Mouse (Mus musculus) limb, embryonic 12.5 days (tissue): Measurements from ENCODE around the gene Nap1l1. TPM values are rescaled to one million over a fixed set of nuclear protein-coding genes. Genes with fewer than 3 reads are reported as not detected.
"Not testable (repeated sequence)": the region's sequence is repeated elsewhere in the genome, so short reads cannot be mapped to it uniquely, and the experiment has no call there.

Experiments
- ATAC-seq: fragments of 200-750 bp; cut with Nextera tagmentation; 2 replicates; pipeline ENCODE4 v1.8.0; 2017; ENCODE audit warnings: low read depth, moderate TSS enrichment; ENCODE audit not compliant: insufficient number of reproducible peaks, insufficient read depth, low FRiP score, low TSS enrichment
- H3K27ac ChIP-seq: fragments of 300-500 bp; sonication (generic); 2 replicates; pipeline ENCODE4 v1.5.1; 2016; ENCODE audit warnings: mild to moderate bottlenecking, moderate library complexity
- H3K27me3 ChIP-seq: fragments of 300-500 bp; sonication (generic); 2 replicates; pipeline ENCODE4 v1.6.1; 2016; ENCODE audit warnings: mild to moderate bottlenecking, moderate library complexity
- H3K36me3 ChIP-seq: fragments of 300-500 bp; sonication (generic); 2 replicates; pipeline ENCODE4 v1.6.1; 2016; ENCODE audit warnings: mild to moderate bottlenecking, moderate library complexity
- H3K4me1 ChIP-seq: fragments of 300-500 bp; sonication (generic); replicated peaks from 2 replicates; pipeline ENCODE4 v1.6.1; 2016
- H3K4me2 ChIP-seq: fragments of 300-500 bp; sonication (generic); 2 replicates; pipeline ENCODE4 v1.6.1; 2016; ENCODE audit warnings: mild to moderate bottlenecking, moderate library complexity
- H3K4me3 ChIP-seq: fragments of 300-500 bp; sonication (generic); replicated peaks from 2 replicates; pipeline ENCODE4 v1.5.1; 2016; ENCODE audit warnings: mild to moderate bottlenecking
- H3K9ac ChIP-seq: fragments of 300-500 bp; sonication (generic); replicated peaks from 2 replicates; pipeline ENCODE4 v1.6.1; 2016; ENCODE audit warnings: mild to moderate bottlenecking, moderate library complexity
- H3K9me3 ChIP-seq: fragments of 300-500 bp; sonication (generic); 2 replicates; pipeline ENCODE4 v1.6.1; 2016; ENCODE audit warnings: mild to moderate bottlenecking, moderate library complexity
- WGBS: fragments of 180-500 bp; shearing (Covaris S2); methylation state at CpG from one replicate; pipeline ENCODE4 v1.1.7; 2016; 5-methylcytosine and 5-hydroxymethylcytosine counted together
- polyA plus RNA-seq: library from polyadenylated mRNA; unstranded; fragments of >200 nt; fragmentation: Nextera tagmentation; extraction: Ambion mirVana; gene quantifications from 2 replicates; pipeline ENCODE4 v1.2.1, GENCODE M21; 2016

Gene Nap1l1
- polyA plus RNA-seq, 1 experiment from 2014 or later = 314 TPM

GRCm38 (mm10) chr10:111482654-111483053, 9.6 kb downstream of the Nap1l1 start:
- Histone ChIP-seq H3K4me3 (no peak overlapping the region), H3K9ac (no peak overlapping the region), H3K9me3 (no peaks in the 10 kb centered on the region), H3K4me1 (0 out of 2 replicates have a peak, but pooled peaks cover 6% of the 10 kb centered on the region), H3K36me3 (peaks cover 79% of the 10 kb centered on the region), H3K4me2 (no peak overlapping the region), H3K27me3 (no peaks in the 10 kb centered on the region), H3K27ac (no peak overlapping the region)
- ATAC-seq = no peak
- WGBS = 94% methylated on average over 2 of the region's 2 CpGs

- peaks cover 86% of the 10 kb centered on the region for H3K36me3 ChIP-seq
- WGBS = 89% methylated on average over 5 of the region's 5 CpGs
- H3K9ac ChIP-seq = no peak overlapping the region
- H3K4me1 ChIP-seq = 0 out of 2 replicates have a peak, but pooled peaks cover 6% of the 10 kb centered on the region
- H3K4me2 ChIP-seq = no peak overlapping the region
- no peak for ATAC-seq
- no peak overlapping the region for H3K4me3 ChIP-seq
- H3K27ac ChIP-seq = no peak overlapping the region
- no peaks in the 10 kb centered on the region for H3K27me3 ChIP-seq
- H3K9me3 ChIP-seq = no peaks in the 10 kb centered on the region
These were observed 11.1 kb downstream of the Nap1l1 start for GRCm38 (mm10) chr10:111484079-111484478.

- ATAC-seq = no peak
- H3K27me3 ChIP-seq = no peaks in the 10 kb centered on the region
- H3K36me3 ChIP-seq = peaks cover 86% of the 10 kb centered on the region
- H3K9ac ChIP-seq = no peak overlapping the region
- H3K9me3 ChIP-seq = no peaks in the 10 kb centered on the region
- 66% methylated on average over 2 of the region's 2 CpGs for WGBS
- no peak overlapping the region for H3K4me3 ChIP-seq
- no peaks in the 10 kb centered on the region for H3K4me1 ChIP-seq
- H3K4me2 ChIP-seq = no peak overlapping the region
- no peak overlapping the region for H3K27ac ChIP-seq
These were observed 15.8 kb downstream of the Nap1l1 start for GRCm38 (mm10) chr10:111488793-111489192.

GRCm38 (mm10) chr10:111490079-111490478, 17.1 kb downstream of the Nap1l1 start:
- H3K27me3 ChIP-seq, H3K4me2 ChIP-seq, ATAC-seq, H3K9me3 ChIP-seq, H3K9ac ChIP-seq, H3K27ac ChIP-seq, H3K4me1 ChIP-seq, H3K4me3 ChIP-seq: not testable (repeated sequence)
- peaks cover 84% of the 10 kb centered on the region for H3K36me3 ChIP-seq
- 95% methylated on average over 4 of the region's 4 CpGs for WGBS

GRCm38 (mm10) chr10:111495888-111496287, 22.9 kb downstream of the Nap1l1 start:
- 91% methylated on average over 7 of the region's 7 CpGs for WGBS

GRCm38 (mm10) chr10:111499892-111500291, 26.9 kb downstream of the Nap1l1 start:
- ATAC-seq = no peak

More at GRCm38 (mm10) chr10:111495888-111496287, 22.9 kb downstream of the Nap1l1 start:
- no peaks in the 10 kb centered on the region for H3K9me3 ChIP-seq
- no peaks in the 10 kb centered on the region for H3K4me1 ChIP-seq
- ATAC-seq = no peak
- H3K36me3 ChIP-seq = peaks cover 66% of the 10 kb centered on the region
- H3K27ac ChIP-seq = no peak overlapping the region
- no peak overlapping the region for H3K4me2 ChIP-seq
- H3K4me3 ChIP-seq = no peak overlapping the region
- H3K27me3 ChIP-seq = no peaks in the 10 kb centered on the region
- no peak overlapping the region for H3K9ac ChIP-seq

GRCm38 (mm10) chr10:111503071-111503470, 30.0 kb downstream of the Nap1l1 start:
- Histone ChIP-seq H3K9ac (no peak overlapping the region), H3K36me3 (peaks cover 8% of the 10 kb centered on the region), H3K27me3 (no peaks in the 10 kb centered on the region), H3K9me3 (no peaks in the 10 kb centered on the region), H3K4me3 (no peak overlapping the region), H3K27ac (no peak overlapping the region), H3K4me2 (no peak overlapping the region), H3K4me1 (peaks cover 26% of the 10 kb centered on the region)
- no peak for ATAC-seq
- 0% methylated on average over 3 of the region's 3 CpGs for WGBS

More at GRCm38 (mm10) chr10:111499892-111500291, 26.9 kb downstream of the Nap1l1 start:
- no peak overlapping the region for H3K4me3 ChIP-seq
- H3K36me3 ChIP-seq = peaks cover 35% of the 10 kb centered on the region
- H3K9ac ChIP-seq = no peak overlapping the region
- H3K27ac ChIP-seq = no peak overlapping the region
- WGBS = 71% methylated on average over 6 of the region's 6 CpGs
- no peaks in the 10 kb centered on the region for H3K9me3 ChIP-seq
- H3K4me1 ChIP-seq = peaks cover 16% of the 10 kb centered on the region
- H3K27me3 ChIP-seq = no peaks in the 10 kb centered on the region
- H3K4me2 ChIP-seq = no peak overlapping the region

GRCm38 (mm10) chr10:111503716-111504115, 30.7 kb downstream of the Nap1l1 start:
- WGBS = 17% methylated on average over 10 of the region's 10 CpGs
- Histone ChIP-seq H3K4me2 (no peak overlapping the region), H3K27me3 (no peaks in the 10 kb centered on the region), H3K4me3 (no peak overlapping the region), H3K27ac (no peak overlapping the region), H3K9me3 (no peaks in the 10 kb centered on the region), H3K36me3 (peaks cover 1% of the 10 kb centered on the region; the same call in 1 of the 2 replicates), H3K4me1 (peaks cover 30% of the 10 kb centered on the region), H3K9ac (no peak overlapping the region)
- ATAC-seq = no peak

GRCm38 (mm10) chr10:111504606-111505005, 31.6 kb downstream of the Nap1l1 start:
- WGBS = 60% methylated on average over 1 of the region's 1 CpGs
- Histone ChIP-seq H3K9ac (no peak overlapping the region), H3K9me3 (no peaks in the 10 kb centered on the region), H3K4me3 (no peak overlapping the region), H3K36me3 (no peaks in the 10 kb centered on the region), H3K27ac (no peak overlapping the region), H3K27me3 (no peaks in the 10 kb centered on the region), H3K4me1 (peaks cover 39% of the 10 kb centered on the region), H3K4me2 (no peak overlapping the region)
- ATAC-seq = no peak

- Histone ChIP-seq H3K27ac (no peak overlapping the region), H3K4me2 (peak overlapping the region; percentile 62), H3K4me3 (no peak overlapping the region), H3K27me3 (no peaks in the 10 kb centered on the region), H3K36me3 (no peaks in the 10 kb centered on the region), H3K9ac (no peak overlapping the region), H3K4me1 (peaks cover 47% of the 10 kb centered on the region), H3K9me3 (no peaks in the 10 kb centered on the region)
- no peak for ATAC-seq
- 47% methylated on average over 7 of the region's 7 CpGs for WGBS
These were observed 32.4 kb downstream of the Nap1l1 start for GRCm38 (mm10) chr10:111505406-111505805.

- Histone ChIP-seq H3K9ac (peak within 1 kb of the TSS; percentile 96), H3K4me2 (peak within 1 kb of the TSS; percentile 62), H3K4me1 (peaks cover 55% of the 10 kb centered on the region), H3K4me3 (peak within 1 kb of the TSS; percentile 89), H3K9me3 (no peaks in the 10 kb centered on the region), H3K36me3 (no peaks in the 10 kb centered on the region), H3K27ac (peak within 1 kb of the TSS; percentile 98), H3K27me3 (no peaks in the 10 kb centered on the region)
- ATAC-seq = peak; percentile 80
- under 1% methylated on average over 80 of the region's 94 CpGs for WGBS
These were observed 33.3 kb downstream of the Nap1l1 start, which contains the start of gene Phlda1 for GRCm38 (mm10) chr10:111506101-111506925. Gene Phlda1, plus strand, starts transcription at chr10:111506286.
